Mouse (Mus musculus) right cerebral cortex, postnatal 25 days (tissue): Measurements from ENCODE around the gene Zfp467.

Experiments used
- DNase-seq: peaks from one replicate; pipeline ENCODE4 v3.0.0; 2022

Gene Zfp467

DNA sequence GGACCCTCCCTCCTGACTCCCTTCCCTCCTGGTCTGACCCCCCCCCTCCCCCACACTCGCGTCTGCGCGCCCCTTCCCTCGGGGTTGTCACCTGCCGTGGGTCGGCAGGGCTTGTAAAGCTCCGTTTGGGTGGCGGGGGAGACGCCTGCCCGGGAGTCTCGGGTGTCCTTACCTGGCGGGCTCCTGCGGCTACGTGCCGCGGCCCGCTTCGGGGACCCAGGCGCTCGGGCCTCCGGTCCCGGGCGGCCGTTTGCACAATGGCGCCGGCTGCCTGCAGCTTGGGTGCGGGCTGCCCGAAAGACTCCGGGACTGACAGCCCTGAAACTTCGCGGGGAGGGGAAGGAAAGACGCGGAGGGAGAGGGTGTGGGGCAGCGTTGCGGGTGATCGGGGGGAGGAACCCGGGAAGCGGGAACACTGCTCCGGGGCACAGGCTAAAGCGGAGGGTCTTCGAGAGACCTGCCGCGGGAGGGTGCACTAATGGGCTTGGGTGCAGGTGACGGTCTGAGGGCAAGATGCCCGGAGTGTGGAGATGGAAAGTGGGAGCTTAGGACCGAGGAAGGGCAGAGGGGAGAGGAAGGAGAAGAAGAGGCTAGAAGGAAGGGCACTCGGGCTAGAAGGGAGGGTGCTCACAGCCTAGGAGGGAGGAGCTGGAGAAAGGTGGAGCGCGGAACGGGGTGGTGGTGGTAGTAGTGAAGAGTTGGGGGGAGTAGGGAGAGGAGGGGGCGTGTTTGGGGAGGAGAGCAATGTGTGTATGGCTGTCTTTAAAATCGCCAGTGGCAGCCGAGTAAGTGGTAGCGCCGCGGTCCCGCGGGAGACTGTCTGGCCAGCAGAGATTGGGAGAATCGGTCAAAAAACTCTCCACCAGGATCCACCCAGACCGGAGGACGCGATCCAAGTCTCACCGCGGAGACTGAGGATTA lies at the start of gene Zfp467:
TSS of gene Zfp467 (minus strand) at position 645 of the 921 bp plus-strand sequence.
- DNase-seq = peak; percentile 47

DNA sequence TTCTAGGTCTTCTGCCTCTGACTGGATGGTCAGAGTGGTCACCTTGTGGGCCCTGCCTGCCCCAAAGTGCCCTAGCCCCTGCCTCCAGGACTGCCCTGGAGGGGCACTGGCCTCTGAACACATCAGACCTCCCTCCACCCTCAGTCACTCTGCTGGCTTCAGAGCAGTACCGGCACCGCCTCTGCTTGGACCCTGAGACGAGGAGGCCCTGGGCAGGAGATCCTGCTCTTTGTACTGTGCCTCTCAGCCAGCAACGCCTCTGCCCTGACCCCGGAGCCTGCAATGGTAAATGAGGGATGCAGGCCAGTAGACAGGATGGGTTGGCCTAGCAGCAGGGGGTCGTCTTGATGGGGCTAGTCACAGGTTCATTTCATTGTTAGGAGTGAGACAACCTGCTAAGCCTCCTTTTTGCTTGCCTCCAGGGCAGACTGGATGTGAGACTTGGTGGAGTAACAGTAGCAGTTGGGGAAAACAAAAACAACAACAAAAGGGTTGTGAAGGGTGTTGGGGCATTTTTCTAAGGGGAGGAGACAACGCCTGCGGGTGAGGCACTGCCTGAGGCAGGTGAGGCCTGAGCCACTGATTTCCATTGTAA lies 47.6 kb upstream of the Zfp467 start:
- DNase-seq = no peak

- no peak for DNase-seq
Observed at GRCm38 (mm10) chr6:48491361-48491760, 45.7 kb upstream of the Zfp467 start.

DNA sequence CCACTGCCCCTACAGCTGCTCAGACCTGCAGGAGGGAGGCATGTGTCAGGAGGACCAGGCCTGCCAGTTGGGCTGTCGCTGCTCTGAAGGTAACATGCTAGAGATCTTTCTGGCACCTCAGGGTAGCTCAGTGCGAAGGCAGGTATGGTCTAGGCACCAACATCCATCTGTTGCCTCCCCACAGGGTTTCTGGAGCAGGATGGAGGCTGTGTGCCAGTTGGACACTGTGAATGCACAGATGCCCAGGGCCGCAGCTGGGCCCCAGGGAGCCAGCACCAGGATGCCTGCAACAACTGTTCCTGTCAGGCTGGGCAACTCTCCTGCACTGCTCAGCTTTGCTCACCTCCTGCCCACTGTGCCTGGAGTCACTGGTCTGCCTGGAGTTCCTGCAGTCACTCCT lies 44.1 kb upstream of the Zfp467 start:
- no peak for DNase-seq

DNA sequence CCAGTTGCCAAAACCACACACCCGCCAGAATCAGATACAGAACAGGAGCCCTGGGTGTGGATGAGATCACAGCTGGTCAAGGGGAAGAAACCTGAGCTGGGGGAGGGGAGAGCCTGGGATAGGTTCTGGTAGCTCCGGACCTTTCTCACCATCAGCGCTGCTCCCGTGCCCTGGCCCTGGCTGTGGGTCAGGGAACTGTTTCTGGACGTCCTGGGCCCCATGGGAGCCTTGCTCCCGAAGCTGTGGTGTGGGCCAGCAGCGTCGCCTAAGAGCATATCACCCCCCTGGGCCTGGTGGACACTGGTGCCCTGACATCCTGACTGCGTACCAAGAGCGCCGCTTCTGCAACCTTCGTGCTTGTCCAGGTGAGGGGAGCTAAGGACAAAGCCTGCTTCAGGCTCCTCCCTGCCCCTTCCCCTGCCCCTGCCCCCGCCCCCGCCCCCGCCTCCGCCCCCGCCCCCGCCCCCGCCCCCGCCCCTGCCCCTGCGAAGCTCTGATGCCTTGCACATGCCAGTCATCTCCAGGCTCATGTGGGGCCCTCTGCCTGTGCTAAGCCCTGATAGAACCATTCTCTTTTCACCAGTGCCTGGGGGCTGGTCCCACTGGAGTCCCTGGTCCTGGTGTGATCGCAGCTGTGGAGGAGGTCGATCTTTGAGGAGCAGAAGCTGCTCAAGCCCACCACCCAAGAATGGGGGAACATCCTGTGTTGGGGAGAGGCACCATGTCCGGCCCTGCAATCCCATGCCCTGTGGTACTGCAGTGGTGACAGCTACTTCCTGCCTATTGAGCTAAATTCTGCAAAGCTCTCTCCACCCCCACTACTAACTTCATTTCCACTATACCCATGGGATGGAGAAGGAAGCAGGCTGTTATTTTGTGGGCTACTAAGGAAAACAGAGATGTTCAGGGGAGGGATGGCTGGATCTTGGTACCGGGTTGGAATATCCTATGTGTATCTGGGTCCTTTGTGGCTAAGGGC lies 42.4 kb upstream of the Zfp467 start:
- no peak for DNase-seq

DNA sequence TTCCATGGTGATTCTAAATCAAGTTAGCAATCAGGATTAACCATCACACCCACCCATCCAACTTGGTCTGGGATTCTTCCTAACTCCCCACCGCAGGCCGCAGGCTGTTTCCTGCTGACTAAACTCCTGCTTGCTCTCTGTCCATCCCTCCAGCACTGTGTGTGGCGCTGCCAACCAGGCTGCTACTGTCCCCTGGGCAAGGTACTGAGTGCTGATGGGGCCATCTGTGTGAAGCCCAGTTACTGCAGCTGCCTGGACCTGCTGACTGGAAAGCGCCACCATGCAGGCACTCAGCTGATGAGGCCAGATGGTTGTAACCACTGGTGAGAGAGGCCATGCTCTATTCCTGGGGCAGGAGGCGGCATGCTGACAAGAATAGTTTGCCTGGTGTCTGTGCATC lies 36.9 kb upstream of the Zfp467 start:
- no peak for DNase-seq

DNA sequence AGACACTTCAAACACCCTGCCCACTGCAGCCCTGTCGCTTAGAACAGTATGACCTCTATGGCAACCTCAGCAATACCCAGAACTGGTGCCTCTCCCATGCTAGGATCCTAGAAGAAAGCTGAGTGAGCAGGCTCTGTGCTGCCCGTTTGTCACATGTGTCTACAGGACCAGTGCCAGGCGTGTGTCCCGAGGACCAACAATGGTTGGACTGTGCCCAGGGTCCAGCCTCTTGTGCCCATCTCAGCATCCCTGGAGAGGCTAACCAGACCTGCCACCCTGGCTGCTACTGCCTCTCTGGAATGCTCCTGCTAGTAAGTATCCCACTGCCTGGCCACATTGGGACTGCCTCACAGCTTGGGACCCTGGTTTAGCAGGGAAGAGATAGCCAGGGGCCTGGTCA lies 32.8 kb upstream of the Zfp467 start:
- DNase-seq = no peak

- DNase-seq = no peak
Observed at GRCm38 (mm10) chr6:48470739-48471138, 25.1 kb upstream of the Zfp467 start.

DNA sequence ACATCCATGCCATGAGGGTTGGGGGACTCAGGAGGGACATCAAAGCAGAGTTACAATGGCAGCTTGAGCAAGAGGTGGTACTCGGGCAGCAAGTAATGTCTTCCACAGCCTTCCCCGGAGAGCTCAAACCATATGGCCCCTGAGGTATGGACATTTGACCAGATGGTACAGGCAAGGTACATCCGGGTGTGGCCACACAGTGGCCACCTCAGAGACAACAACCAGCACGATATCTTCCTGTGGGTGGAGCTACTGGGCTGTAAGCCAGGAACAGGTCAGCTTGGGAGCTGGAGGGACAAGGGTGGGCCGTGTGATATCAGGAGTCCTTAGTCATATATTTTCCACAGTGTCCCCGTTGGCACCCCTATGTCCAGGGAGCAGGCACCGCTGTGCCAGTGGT lies 21.9 kb upstream of the Zfp467 start:
- DNase-seq = no peak

GRCm38 (mm10) chr6:48466715-48467114 lies 21.1 kb upstream of the Zfp467 start:
- no peak for DNase-seq

- DNase-seq = peak; percentile 55
Observed at GRCm38 (mm10) chr6:48464966-48465679, 19.5 kb upstream of the Zfp467 start.

- no peak for DNase-seq
Observed at GRCm38 (mm10) chr6:48452771-48453170, 7.1 kb upstream of the Zfp467 start.

- DNase-seq = no peak
Observed at GRCm38 (mm10) chr6:48452151-48452550, 6.5 kb upstream of the Zfp467 start.

DNA sequence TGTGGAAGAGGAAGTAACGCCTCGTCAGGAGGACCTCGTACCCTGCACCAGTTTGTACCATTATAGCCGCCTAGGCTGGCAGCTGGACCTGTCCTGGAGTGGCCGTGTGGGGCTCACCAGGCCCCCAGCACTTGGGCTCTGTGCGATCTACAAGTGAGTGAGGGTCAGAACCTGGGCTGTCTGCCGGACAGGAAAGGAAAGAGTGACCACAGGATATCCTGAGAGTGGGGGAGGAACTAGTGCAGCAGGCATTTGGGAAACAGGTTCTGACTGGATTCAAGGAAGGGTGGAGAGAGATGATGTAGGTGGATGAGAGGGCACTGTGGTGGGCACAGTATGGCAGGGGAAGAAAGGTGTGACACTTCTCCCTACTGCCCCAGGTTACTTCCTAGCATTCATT lies 2.9 kb upstream of the Zfp467 start:
- DNase-seq = no peak

DNA sequence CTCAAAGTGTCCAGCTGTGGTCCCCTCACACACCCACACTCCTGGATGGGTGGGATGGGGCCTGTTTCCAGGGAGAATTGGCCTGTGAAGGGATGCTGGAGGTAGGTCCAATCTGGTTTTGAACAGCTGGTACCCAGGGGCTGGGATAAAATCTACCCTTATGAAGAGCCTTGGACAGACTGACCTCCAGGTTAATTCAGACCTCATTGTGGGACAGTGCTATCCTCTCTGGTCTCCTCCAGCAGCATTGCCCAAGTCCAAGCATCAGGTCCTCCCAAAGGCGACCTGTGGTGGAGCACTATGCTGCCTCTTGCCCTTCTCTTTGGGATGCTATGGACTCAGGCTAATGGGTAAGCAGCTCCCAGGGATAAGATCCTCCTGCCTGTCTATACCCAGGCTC lies 2.3 kb upstream of the Zfp467 start, which contains the start of gene Sspo:
TSS of gene Sspo (plus strand) at position 301 of the 400 bp plus-strand sequence.
- no peak for DNase-seq

- no peak for DNase-seq
Observed at GRCm38 (mm10) chr6:48446896-48447295, 1.3 kb upstream of the Zfp467 start.

DNA sequence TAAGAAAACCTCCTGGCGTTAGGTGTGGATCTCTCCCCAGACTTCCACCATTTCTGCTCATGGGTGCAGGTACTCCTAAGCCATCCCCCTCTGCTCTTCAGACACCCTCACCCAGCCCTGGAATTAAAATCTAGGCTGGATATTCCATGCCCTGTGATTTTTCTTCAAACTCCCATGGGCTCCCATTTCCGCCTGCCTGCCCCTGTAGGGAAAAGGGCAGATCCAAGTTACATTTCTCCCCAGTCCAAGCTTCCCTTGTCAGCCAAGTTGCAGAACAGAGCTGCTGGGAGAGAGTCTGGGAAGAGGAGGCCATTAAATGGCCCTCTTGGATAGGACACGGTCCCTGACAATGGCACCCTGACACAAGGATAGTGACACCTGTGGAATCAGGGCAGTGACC lies 631 bp upstream of the Zfp467 start:
- no peak for DNase-seq

DNA sequence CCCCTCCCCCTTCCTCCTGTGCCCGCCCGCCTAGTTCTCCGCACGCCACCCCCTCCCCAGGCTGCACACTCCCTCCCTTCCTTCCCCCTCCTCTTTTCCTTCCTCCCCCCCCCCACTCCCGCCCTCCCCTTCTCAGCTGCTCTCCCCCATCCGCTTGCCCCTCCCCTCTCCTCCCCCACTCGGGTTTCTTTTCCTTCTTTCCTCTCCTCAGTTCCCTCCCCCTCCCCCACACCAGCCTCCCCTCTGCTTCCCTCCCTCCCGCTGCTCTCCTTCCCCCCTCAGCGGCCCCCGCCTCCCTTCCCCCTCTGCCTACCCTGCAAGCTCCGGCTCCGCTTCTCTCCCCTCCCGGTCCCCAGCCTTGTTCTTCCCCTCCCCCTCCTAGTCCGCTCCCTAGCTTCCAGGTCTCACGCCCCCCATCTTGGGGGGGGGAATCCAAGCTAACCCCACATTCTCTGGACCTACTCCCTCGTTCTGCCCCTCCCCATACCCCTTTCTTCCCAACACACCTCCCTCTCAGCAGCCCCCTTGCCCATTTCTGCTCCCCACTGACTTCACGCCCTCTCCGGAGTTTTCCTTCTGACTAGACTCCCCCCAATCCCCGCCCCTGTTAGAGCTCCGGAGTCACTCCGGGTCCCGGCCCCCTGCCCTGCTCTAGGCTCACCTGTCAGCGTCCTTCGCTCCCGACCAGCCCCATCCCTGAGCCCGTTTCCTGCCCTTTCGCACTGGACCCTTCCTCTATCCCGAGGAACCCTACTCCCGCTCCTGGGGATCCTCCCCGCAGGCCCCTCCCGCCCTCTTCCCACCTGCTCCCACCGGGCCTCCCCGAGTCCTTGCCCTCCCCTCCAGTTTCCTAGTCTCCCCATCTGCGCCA lies 1.1 kb downstream of the Zfp467 start:
- no peak for DNase-seq

DNA sequence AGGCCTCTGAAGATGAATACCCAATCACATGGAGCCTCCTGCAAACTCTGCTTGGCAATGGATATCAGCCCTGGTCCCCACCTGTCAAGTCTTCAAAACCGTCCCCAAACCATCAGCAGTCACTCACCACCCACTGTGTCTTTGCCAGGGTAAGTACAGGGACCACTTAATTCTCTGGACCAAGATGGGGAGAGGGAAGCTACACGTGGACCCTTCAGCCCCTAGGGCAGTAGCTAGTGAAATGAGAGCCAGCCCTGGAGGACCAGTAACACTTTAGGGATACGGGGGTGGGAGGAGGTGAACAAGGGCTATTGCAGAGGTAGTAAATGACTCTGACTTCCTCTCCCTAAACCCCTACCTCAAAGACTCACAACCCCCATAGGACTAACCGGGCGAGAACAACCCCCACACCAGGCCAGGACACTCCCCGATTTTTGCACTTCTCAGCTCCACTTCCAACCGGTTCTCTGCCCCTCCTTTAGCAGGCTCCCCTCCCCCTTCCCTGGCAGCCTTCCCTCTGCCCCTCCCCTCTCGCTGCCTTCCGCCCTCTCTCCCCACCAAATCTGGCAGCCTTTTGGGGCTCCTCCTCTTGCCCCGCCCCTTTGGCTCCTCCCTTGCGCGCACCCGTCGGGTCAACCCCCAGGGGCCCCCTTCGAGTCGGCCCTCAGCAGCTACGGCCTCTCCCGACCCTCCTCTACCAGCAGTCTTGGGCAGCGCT lies 1.9 kb downstream of the Zfp467 start:
- DNase-seq = peak; percentile 85

- DNase-seq = no peak
Observed at GRCm38 (mm10) chr6:48440306-48441014, 5.2 kb downstream of the Zfp467 start.
